Mouse (Mus musculus) lung, postnatal 4 days (tissue): ENCODE measurements around the gene Eapp.

Source experiments
- DNase-seq, 2 experiments: peaks; one replicate each; pipeline ENCODE4 v3.0.0; 2021

The Eapp gene

DNA sequence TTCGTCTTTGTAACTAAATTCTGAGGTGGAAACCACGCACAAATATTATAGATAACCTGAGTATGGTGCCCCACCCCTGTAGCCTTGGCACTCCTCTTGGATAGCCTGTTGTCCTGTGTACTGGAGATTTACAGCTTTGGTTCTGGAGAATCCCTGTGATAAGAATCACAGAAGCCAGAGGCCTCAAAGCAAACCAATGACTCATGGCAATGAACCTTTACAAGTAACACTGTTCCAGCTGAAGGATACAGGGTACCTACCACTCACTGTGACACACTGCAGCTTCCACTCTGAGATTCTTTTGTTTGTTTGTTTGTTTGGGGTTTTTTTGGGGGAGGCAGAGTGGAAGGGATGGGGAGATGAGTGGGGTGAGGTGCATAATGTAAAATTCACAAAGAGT lies 73.8 kb downstream of the Eapp start:
- no peak for DNase-seq
